Mouse (Mus musculus) brain, embryonic 14.5 days (tissue): ENCODE measurements around the gene Mybbp1a.

ENCODE experiments used
- CTCF ChIP-seq: fragments of 200-500 bp; IDR thresholded peaks from 2 replicates; pipeline ENCODE4 v1.5.1; 2012; ENCODE audit warnings: inconsistent platforms, mild to moderate bottlenecking, moderate library complexity, borderline replicate concordance; ENCODE audit not compliant: insufficient read depth, insufficient read length; ENCODE audit errors: extremely low read depth
- POLR2A ChIP-seq: fragments of 200-500 bp; IDR thresholded peaks from 2 replicates; pipeline ENCODE4 v1.6.1; 2012; ENCODE audit warnings: mild to moderate bottlenecking, inconsistent platforms, borderline replicate concordance; ENCODE audit not compliant: poor library complexity, insufficient read depth, insufficient read length, severe bottlenecking; ENCODE audit errors: extremely low read depth

DNA sequence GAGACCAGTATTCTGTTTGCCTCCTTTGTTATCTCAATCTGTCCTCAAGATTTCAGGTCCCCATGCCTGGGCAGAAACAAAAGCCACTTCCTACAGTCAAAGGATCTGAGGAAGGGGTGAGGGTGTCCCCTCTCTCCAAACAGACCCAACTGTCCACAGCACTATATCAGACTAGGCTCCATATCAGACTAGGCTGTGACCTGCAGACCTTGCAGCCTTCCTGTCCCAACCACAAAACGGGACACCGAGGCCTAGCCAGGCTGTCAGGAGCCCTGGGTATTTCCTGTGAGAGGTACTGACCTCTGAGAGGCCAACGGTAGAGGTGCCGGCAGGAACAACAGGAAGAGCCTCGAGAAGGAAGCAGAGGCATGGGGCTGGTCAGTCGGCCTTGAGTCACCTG, 43.4 kb downstream of the Mybbp1a start:
- TF ChIP-seq POLR2A (no peak), CTCF (no peak)
